Mouse (Mus musculus) bone marrow, adult 2 months (tissue): ENCODE results near the gene Spg20. TPM values are rescaled to one million over a fixed set of nuclear protein-coding genes. Genes with fewer than 3 reads are reported as not detected.
A peak's percentile ranks its signal among the peaks of the same experiment; 100 is the strongest.

Source experiments
- H3K27ac ChIP-seq: fragments of 200-500 bp; 2 replicates; pipeline ENCODE4 v1.5.1; 2012; ENCODE audit warnings: low read depth, mild to moderate bottlenecking, control low read depth, inconsistent platforms, low read length; ENCODE audit not compliant: control insufficient read depth, poor library complexity, insufficient read depth
- H3K4me1 ChIP-seq: fragments of 200-500 bp; 2 replicates; pipeline ENCODE4 v1.6.1; 2011; ENCODE audit warnings: low read length; ENCODE audit not compliant: control insufficient read depth, insufficient read depth
- H3K4me3 ChIP-seq: fragments of 200-500 bp; replicated peaks from 2 replicates; pipeline ENCODE3; 2011; ENCODE audit warnings: mild to moderate bottlenecking, low read depth, low read length, control low read depth; ENCODE audit not compliant: control insufficient read depth
- CTCF ChIP-seq: fragments of 200-500 bp; IDR thresholded peaks from 2 replicates; pipeline ENCODE4 v1.5.1; 2011; ENCODE audit warnings: low read length, control low read depth; ENCODE audit not compliant: control insufficient read depth, insufficient read depth
- POLR2A ChIP-seq: fragments of 200-500 bp; IDR thresholded peaks from 2 replicates; pipeline ENCODE4 v1.6.1; 2011; ENCODE audit warnings: low read depth, mild to moderate bottlenecking, control low read depth, low read length, borderline replicate concordance; ENCODE audit not compliant: control insufficient read depth
- WGBS: fragments of 180-500 bp; shearing (Covaris S2); methylation state at CpG from one replicate; pipeline ENCODE4 v1.1.7; 2018; 5-methylcytosine and 5-hydroxymethylcytosine counted together
- polyA plus RNA-seq: library from polyadenylated mRNA; stranded (reverse); fragments of >200 nt; gene quantifications from 2 replicates; pipeline ENCODE4 v1.2.4, GENCODE M21; 2011; ENCODE audit warnings: low replicate concordance; ENCODE audit not compliant: missing spikeins, insufficient read depth, insufficient read length

The Spg20 gene
- polyA plus RNA-seq, 1 experiment: 6.6 TPM

DNA sequence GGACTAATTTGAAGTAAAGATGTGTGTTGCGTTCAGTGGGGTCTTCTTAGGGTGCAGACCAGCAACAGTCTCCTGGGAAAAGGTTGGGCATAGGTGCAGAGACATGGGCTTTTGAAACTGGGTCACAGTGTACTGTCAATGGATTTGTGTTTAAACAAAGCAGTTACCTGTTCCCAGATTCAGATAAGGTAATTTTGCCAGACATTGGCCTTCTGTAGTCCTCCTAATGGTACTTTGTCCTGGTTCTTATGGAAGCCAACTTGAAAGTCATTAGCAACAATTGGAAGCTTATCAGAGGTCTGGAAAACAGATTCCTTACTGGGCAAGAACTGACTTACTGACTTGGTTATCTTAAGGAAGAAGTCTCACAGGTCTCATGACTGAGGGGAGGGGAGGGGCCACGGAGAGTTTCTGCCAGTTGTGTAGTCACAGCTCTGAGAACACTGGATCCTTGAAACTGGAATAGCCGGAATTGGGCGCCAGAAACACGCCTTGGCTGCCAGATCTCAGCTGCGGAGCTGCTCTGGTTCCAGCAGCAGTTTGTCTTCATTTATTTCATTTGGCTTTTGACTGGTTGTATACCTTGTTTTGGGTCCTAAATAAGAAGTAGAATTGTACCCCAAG, 7.5 kb downstream of the Spg20 start:
- 90% methylated on average over 6 of the region's 6 CpGs for whole genome bisulfite sequencing
- Histone ChIP-seq H3K4me3 (no peak overlapping the region), H3K4me1 (no peaks in the 10 kb centered on the region; the same call in 1 of the 2 replicates), H3K27ac (no peak overlapping the region)
- TF ChIP-seq POLR2A (no peak), CTCF (no peak)

DNA sequence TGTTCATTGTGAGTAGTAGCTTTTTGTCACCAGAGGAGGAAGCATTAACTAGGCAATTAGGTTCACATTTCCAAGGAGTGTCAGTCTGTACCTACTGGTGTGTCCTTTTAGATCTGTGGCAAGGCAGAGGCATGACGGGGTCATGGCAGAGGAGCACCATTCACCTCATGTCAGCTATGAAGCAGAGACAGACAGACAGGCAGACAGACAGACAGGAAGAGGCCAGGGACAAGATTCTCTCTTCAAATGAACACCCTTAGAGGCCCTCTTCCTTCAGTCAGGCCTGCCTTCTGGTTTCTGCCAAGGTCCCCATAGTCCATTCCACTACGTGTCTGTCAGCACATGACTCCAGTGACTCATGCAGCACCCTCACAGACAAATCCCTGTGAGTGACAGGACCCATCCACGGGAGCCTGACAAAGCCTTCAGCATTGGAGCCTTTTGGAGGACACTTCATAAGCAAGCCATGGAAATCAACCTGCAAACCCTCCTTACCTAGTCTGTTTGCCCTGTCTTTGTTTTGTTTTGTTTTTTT, 10.5 kb downstream of the Spg20 start:
- Histone ChIP-seq H3K4me1 (no peaks in the 10 kb centered on the region), H3K4me3 (no peak overlapping the region), H3K27ac (no peak overlapping the region)
- TF ChIP-seq CTCF (no peak), POLR2A (no peak)
- WGBS: 81% methylated on average over 3 of the region's 3 CpGs

DNA sequence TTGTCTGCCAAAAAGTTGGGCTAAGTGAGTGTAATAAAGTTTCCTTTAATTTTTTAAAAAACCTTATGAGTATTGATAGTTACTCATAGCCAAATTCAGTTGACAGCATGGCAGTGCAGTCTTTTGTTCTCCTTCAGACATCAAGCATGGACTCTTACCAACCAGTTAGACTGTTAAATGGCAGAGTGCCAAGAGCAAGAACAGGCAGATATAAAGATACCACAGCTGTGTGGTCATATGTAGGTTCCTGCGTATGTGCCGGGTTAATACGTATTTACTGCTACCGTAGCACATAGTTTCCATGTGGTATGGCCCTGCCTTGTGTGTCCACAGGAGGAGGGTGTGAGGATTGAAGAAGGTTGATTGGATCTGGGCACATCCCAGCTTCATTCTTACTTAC, 11.2 kb downstream of the Spg20 start:
- TF ChIP-seq CTCF: no peak
- TF ChIP-seq POLR2A: no peak
- 71% methylated on average over 4 of the region's 4 CpGs for WGBS
- no peaks in the 10 kb centered on the region for H3K4me1 ChIP-seq
- no peak overlapping the region for H3K27ac ChIP-seq
- H3K4me3 ChIP-seq: no peak overlapping the region

DNA sequence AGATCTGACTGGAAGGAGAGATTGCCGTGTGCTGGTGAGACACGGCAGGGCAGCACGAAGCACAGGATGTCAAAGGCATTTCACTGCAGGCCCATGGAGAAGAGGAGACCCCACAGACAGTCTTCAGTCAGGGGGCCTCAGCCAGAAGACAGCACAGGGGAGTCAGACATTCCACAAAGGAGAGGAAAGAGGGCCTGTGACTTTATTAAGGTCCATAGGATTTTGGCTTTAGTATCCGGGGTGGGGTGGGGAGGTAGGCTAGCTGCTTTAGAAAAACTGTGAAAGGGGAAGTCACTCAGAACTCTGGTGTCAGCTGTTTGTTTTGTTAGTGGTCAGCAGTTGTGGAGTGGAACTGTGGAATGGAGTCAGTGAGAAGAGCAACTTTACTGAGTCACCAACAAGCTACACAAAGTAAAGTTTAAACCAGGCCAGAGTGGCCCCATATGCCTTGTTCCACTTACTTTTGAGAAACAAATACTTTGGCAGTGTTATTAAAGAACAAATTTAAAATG, 17.3 kb downstream of the Spg20 start:
- 0 out of 2 replicates have a peak overlapping the region, but pooled peaks have one; percentile 4 for H3K27ac ChIP-seq

DNA sequence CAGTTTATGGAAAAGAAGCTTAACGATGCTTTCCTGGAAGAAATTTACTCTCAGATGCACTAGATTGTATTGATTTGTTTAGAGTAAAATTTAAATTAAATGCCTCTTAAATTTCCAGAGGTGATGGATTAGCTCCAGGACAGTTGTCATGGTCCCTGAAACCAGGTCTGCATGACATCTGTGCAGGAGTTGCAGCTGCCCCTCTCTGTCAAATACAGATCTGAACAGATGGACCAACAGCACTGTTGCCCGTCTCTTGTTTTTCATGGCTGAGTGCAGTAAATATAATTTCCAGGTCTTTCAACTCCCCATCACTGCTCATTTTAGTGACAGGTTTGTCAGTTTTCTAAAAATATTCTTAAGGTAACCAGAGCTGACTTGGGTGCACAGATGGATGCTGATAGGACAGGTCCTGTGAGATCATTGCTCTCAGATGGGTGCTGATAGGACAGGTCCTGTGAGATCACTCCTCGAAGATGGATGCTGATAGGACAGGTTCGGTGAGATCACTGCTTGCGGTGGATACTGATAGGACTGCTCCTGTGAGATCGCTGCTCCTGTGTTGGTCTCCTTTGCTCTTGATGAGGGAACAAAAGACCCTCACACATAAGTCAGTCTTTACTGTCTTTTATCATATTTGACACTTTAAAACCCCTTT, 19.8 kb downstream of the Spg20 start:
- TF ChIP-seq CTCF: no peak
- TF ChIP-seq POLR2A: no peak
- Histone ChIP-seq H3K27ac (no peak overlapping the region), H3K4me1 (no peaks in the 10 kb centered on the region; the same call in 1 of the 2 replicates), H3K4me3 (no peak overlapping the region)
- 90% methylated on average over 6 of the region's 6 CpGs for WGBS

More for the DNA sequence above, 17.3 kb downstream of the Spg20 start:
- no peak for TF ChIP-seq POLR2A
- Histone ChIP-seq H3K4me1 (no peaks in the 10 kb centered on the region; the same call in 1 of the 2 replicates), H3K4me3 (no peak overlapping the region)
- 67% methylated on average over 4 of the region's 4 CpGs for WGBS

DNA sequence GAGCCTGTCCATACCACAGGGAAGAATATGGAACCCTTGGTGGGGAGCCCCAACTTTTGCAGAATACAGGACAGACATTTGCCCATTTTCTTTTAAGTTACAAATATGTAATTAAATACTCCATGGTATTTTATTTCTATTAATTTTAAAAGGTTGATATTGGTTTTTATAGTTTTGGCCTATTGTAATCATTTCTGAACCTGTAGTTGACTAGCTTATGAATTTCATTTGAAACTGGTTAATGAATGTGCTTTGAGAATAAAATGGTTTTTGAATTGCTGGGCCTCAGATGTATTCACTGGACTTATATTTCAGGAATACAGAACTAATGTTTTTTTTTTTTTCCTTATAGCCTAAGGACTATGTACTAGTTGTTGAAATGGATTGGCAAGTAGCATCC, 25.1 kb downstream of the Spg20 start, which contains the start of gene Ccdc169:
Ccdc169 (plus strand) TSS at position 301 of the 400 bp plus-strand sequence.
- H3K27ac ChIP-seq: no peak within 1 kb of the TSS
- no peak for TF ChIP-seq POLR2A
- TF ChIP-seq CTCF: no peak
- H3K4me3 ChIP-seq: no peak within 1 kb of the TSS
- H3K4me1 ChIP-seq: no peaks in the 10 kb centered on the region

DNA sequence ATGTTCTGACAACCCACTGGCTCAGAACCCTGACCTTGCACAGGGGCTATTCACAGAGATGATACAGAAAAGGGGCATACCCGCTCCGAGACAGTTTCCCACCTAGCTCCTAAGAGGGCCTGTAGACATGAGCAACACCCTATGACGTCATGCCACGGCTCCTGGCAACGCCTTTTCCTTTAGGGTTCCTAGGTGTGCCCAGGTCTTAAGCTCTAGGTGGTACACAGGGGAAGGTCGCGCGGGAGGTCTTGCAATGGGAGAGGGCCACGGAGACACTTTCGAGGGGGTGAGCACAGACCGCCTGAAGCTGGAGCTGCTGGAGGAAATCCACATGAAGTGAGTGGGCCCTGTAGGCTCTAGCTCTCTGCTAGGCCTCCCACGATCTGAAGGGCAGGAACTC, 27.9 kb downstream of the Spg20 start:
- Histone ChIP-seq H3K4me1 (no peaks in the 10 kb centered on the region), H3K27ac (no peak overlapping the region)
- 87% methylated on average over 12 of the region's 12 CpGs for WGBS

DNA sequence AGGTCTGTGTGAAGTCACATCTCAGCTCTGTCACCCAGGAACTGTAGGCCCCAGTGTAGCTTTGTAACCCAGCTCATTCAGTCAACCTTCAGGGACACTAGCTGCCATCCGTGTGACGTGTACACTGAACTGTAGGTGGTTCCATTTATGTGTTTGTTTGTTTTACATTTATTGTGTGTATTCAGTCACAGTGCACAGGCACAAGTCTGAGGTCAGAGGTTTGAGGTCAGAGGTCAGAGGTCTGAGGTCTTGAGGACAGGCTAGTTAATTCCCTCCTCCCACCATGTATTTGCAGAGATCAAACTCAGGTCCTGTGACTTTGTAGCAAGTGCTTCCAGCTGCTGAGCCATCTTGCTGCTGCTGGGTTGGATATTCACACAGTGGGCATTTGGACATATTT, 29.5 kb downstream of the Spg20 start:
- WGBS: 93% methylated on average over 2 of the region's 2 CpGs
- no peak for TF ChIP-seq POLR2A
- no peak for TF ChIP-seq CTCF
- Histone ChIP-seq H3K4me1 (no peaks in the 10 kb centered on the region), H3K4me3 (no peak overlapping the region), H3K27ac (no peak overlapping the region)

More for the DNA sequence above, 27.9 kb downstream of the Spg20 start:
- TF ChIP-seq POLR2A: no peak
- no peak for TF ChIP-seq CTCF
- H3K4me3 ChIP-seq: no peak overlapping the region

DNA sequence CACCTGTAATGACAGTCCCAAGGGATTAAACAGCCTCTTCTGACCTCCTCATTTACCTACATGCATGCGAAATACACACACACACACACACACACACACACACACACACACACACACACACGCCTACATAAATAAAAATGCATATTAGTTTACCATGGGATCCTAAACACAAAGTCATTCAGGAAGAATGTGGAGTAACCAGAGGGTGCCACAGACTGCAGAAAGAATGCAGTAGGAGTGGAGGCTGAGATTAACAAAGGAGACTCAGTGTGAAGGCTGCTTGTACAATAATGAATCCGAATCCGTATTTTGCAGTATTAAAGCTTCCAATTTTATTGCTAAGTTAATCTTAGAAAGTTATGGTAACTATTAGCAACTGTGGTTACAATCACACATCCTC, 33.0 kb downstream of the Spg20 start:
- 80% methylated on average over 4 of the region's 4 CpGs for WGBS
- TF ChIP-seq POLR2A: no peak
- TF ChIP-seq CTCF: no peak
- Histone ChIP-seq H3K27ac (no peak overlapping the region), H3K4me1 (no peaks in the 10 kb centered on the region), H3K4me3 (no peak overlapping the region)
